Mouse (Mus musculus): ENCODE measurements around the gene Tmem87b. TPM values are rescaled to one million over a fixed set of nuclear protein-coding genes. Genes with fewer than 3 reads are reported as not detected.

Gene Tmem87b
- polyA plus RNA-seq, 1 experiment from 2014 or later = 37.6 TPM

GRCm38 (mm10) chr2:128823893-128824292, 6.0 kb downstream of the Tmem87b start:
- 91% methylated on average over 5 of the region's 5 CpGs for WGBS

GRCm38 (mm10) chr2:128827787-128828186, 9.9 kb downstream of the Tmem87b start:
- H3K27me3 ChIP-seq = no peaks in the 10 kb centered on the region
- H3K9ac ChIP-seq (replicated peaks) = no peak overlapping the region
- no peak overlapping the region for H3K4me2 ChIP-seq (replicated peaks)
- no peaks in the 10 kb centered on the region for H3K4me1 ChIP-seq (replicated peaks)
- peaks cover 54% of the 10 kb centered on the region for H3K36me3 ChIP-seq
- no peak for ATAC-seq
- WGBS = 97% methylated on average over 1 of the region's 1 CpGs
- no peaks in the 10 kb centered on the region for H3K9me3 ChIP-seq
- no peak overlapping the region for H3K27ac ChIP-seq
- H3K4me3 ChIP-seq (replicated peaks) = no peak overlapping the region

More at GRCm38 (mm10) chr2:128823893-128824292, 6.0 kb downstream of the Tmem87b start:
- Histone ChIP-seq H3K36me3 (peaks cover 26% of the 10 kb centered on the region), H3K27me3 (no peaks in the 10 kb centered on the region), H3K9me3 (no peaks in the 10 kb centered on the region), H3K4me2 (replicated peaks) (no peak overlapping the region), H3K4me3 (replicated peaks) (no peak overlapping the region), H3K9ac (replicated peaks) (no peak overlapping the region), H3K4me1 (replicated peaks) (peaks cover 20% of the 10 kb centered on the region), H3K27ac (no peak overlapping the region)
- no peak for ATAC-seq

GRCm38 (mm10) chr2:128832611-128833010, 14.7 kb downstream of the Tmem87b start:
- Histone ChIP-seq H3K9me3 (no peaks in the 10 kb centered on the region), H3K27ac (no peak overlapping the region), H3K4me1 (replicated peaks) (no peaks in the 10 kb centered on the region), H3K4me3 (replicated peaks) (no peak overlapping the region), H3K27me3 (no peaks in the 10 kb centered on the region), H3K4me2 (replicated peaks) (no peak overlapping the region), H3K36me3 (peaks cover 77% of the 10 kb centered on the region), H3K9ac (replicated peaks) (no peak overlapping the region)
- 95% methylated on average over 3 of the region's 3 CpGs for WGBS
- ATAC-seq = no peak

- Histone ChIP-seq H3K9me3 (no peaks in the 10 kb centered on the region), H3K9ac (replicated peaks) (no peak overlapping the region), H3K36me3 (peaks cover 81% of the 10 kb centered on the region), H3K4me2 (replicated peaks) (no peak overlapping the region), H3K4me1 (replicated peaks) (no peaks in the 10 kb centered on the region), H3K4me3 (replicated peaks) (no peak overlapping the region), H3K27ac (no peak overlapping the region), H3K27me3 (no peaks in the 10 kb centered on the region)
- no peak for ATAC-seq
- WGBS = 94% methylated on average over 2 of the region's 2 CpGs
These were observed 15.1 kb downstream of the Tmem87b start for GRCm38 (mm10) chr2:128833035-128833434.

GRCm38 (mm10) chr2:128833435-128833834, 15.5 kb downstream of the Tmem87b start:
- H3K4me3 ChIP-seq (replicated peaks) = no peak overlapping the region
- no peaks in the 10 kb centered on the region for H3K4me1 ChIP-seq (replicated peaks)
- 97% methylated on average over 2 of the region's 2 CpGs for WGBS
- H3K27me3 ChIP-seq = no peaks in the 10 kb centered on the region
- no peak for ATAC-seq
- H3K9me3 ChIP-seq = no peaks in the 10 kb centered on the region
- H3K9ac ChIP-seq (replicated peaks) = no peak overlapping the region
- H3K36me3 ChIP-seq = peaks cover 78% of the 10 kb centered on the region
- no peak overlapping the region for H3K27ac ChIP-seq
- no peak overlapping the region for H3K4me2 ChIP-seq (replicated peaks)

GRCm38 (mm10) chr2:128837531-128837930, 19.6 kb downstream of the Tmem87b start:
- H3K4me2 ChIP-seq (replicated peaks) = no peak overlapping the region
- no peak overlapping the region for H3K9ac ChIP-seq (replicated peaks)
- WGBS = 92% methylated on average over 8 of the region's 8 CpGs
- no peaks in the 10 kb centered on the region for H3K4me1 ChIP-seq (replicated peaks)
- no peaks in the 10 kb centered on the region for H3K27me3 ChIP-seq
- H3K9me3 ChIP-seq = no peaks in the 10 kb centered on the region
- ATAC-seq = no peak
- H3K4me3 ChIP-seq (replicated peaks) = no peak overlapping the region
- H3K27ac ChIP-seq = no peak overlapping the region
- H3K36me3 ChIP-seq = peaks cover 76% of the 10 kb centered on the region

GRCm38 (mm10) chr2:128838611-128839010, 20.7 kb downstream of the Tmem87b start:
- no peak overlapping the region for H3K4me2 ChIP-seq (replicated peaks)
- H3K9ac ChIP-seq (replicated peaks) = no peak overlapping the region
- no peak overlapping the region for H3K27ac ChIP-seq
- WGBS = 94% methylated on average over 3 of the region's 3 CpGs
- no peaks in the 10 kb centered on the region for H3K27me3 ChIP-seq
- no peaks in the 10 kb centered on the region for H3K9me3 ChIP-seq
- H3K4me3 ChIP-seq (replicated peaks) = no peak overlapping the region
- no peaks in the 10 kb centered on the region for H3K4me1 ChIP-seq (replicated peaks)
- H3K36me3 ChIP-seq = peaks cover 76% of the 10 kb centered on the region
- ATAC-seq = no peak

- no peak overlapping the region for H3K9ac ChIP-seq (replicated peaks)
- no peaks in the 10 kb centered on the region for H3K4me1 ChIP-seq (replicated peaks)
- H3K27me3 ChIP-seq = no peaks in the 10 kb centered on the region
- no peak overlapping the region for H3K4me3 ChIP-seq (replicated peaks)
- H3K4me2 ChIP-seq (replicated peaks) = no peak overlapping the region
- no peak overlapping the region for H3K27ac ChIP-seq
- no peaks in the 10 kb centered on the region for H3K9me3 ChIP-seq
- ATAC-seq = no peak
- 87% methylated on average over 2 of the region's 2 CpGs for WGBS
- peaks cover 73% of the 10 kb centered on the region for H3K36me3 ChIP-seq
These were observed 21.6 kb downstream of the Tmem87b start for GRCm38 (mm10) chr2:128839501-128839900.

GRCm38 (mm10) chr2:128842437-128842836, 24.5 kb downstream of the Tmem87b start:
- no peaks in the 10 kb centered on the region for H3K4me1 ChIP-seq (replicated peaks)
- no peak for ATAC-seq
- no peak overlapping the region for H3K4me3 ChIP-seq (replicated peaks)
- no peak overlapping the region for H3K27ac ChIP-seq
- no peak overlapping the region for H3K9ac ChIP-seq (replicated peaks)
- no peaks in the 10 kb centered on the region for H3K9me3 ChIP-seq
- no peaks in the 10 kb centered on the region for H3K27me3 ChIP-seq
- 93% methylated on average over 8 of the region's 8 CpGs for WGBS
- H3K4me2 ChIP-seq (replicated peaks) = no peak overlapping the region
- peaks cover 74% of the 10 kb centered on the region for H3K36me3 ChIP-seq

GRCm38 (mm10) chr2:128850036-128850435, 32.1 kb downstream of the Tmem87b start:
- Histone ChIP-seq H3K4me1 (replicated peaks) (no peaks in the 10 kb centered on the region), H3K27me3 (no peaks in the 10 kb centered on the region), H3K4me3 (replicated peaks) (no peak overlapping the region), H3K27ac (no peak overlapping the region), H3K4me2 (replicated peaks) (no peak overlapping the region), H3K9me3 (no peaks in the 10 kb centered on the region), H3K36me3 (peaks cover 82% of the 10 kb centered on the region), H3K9ac (replicated peaks) (no peak overlapping the region)
- WGBS = 94% methylated on average over 2 of the region's 2 CpGs
- ATAC-seq = no peak

GRCm38 (mm10) chr2:128856673-128857072, 38.8 kb downstream of the Tmem87b start:
- H3K9me3 ChIP-seq = no peaks in the 10 kb centered on the region
- no peak overlapping the region for H3K4me2 ChIP-seq (replicated peaks)
- H3K27ac ChIP-seq = no peak overlapping the region
- no peaks in the 10 kb centered on the region for H3K4me1 ChIP-seq (replicated peaks)
- WGBS = 87% methylated on average over 1 of the region's 1 CpGs
- peaks cover 20% of the 10 kb centered on the region for H3K36me3 ChIP-seq
- H3K4me3 ChIP-seq (replicated peaks) = no peak overlapping the region
- no peaks in the 10 kb centered on the region for H3K27me3 ChIP-seq
- no peak for ATAC-seq
- H3K9ac ChIP-seq (replicated peaks) = no peak overlapping the region

GRCm38 (mm10) chr2:128858962-128859361, 41.0 kb downstream of the Tmem87b start:
- peaks cover 6% of the 10 kb centered on the region for H3K4me1 ChIP-seq (replicated peaks)
- WGBS = 93% methylated on average over 6 of the region's 6 CpGs
- 0 out of 2 replicates have a peak, but pooled peaks cover 6% of the 10 kb centered on the region for H3K36me3 ChIP-seq
- H3K4me2 ChIP-seq (replicated peaks) = no peak overlapping the region
- H3K9me3 ChIP-seq = no peaks in the 10 kb centered on the region
- peaks cover 12% of the 10 kb centered on the region for H3K27me3 ChIP-seq
- H3K4me3 ChIP-seq (replicated peaks) = no peak overlapping the region
- no peak overlapping the region for H3K27ac ChIP-seq
- no peak overlapping the region for H3K9ac ChIP-seq (replicated peaks)
- ATAC-seq = no peak

- ATAC-seq = no peak
- H3K9me3 ChIP-seq = no peaks in the 10 kb centered on the region
- no peak overlapping the region for H3K9ac ChIP-seq (replicated peaks)
- H3K27me3 ChIP-seq = peaks cover 17% of the 10 kb centered on the region
- no peak overlapping the region for H3K27ac ChIP-seq
- H3K4me3 ChIP-seq (replicated peaks) = no peak overlapping the region
- WGBS = 82% methylated on average over 3 of the region's 3 CpGs
- no peak overlapping the region for H3K4me2 ChIP-seq (replicated peaks)
- H3K4me1 ChIP-seq (replicated peaks) = peaks cover 9% of the 10 kb centered on the region
- H3K36me3 ChIP-seq = no peaks in the 10 kb centered on the region
These were observed 41.9 kb downstream of the Tmem87b start for GRCm38 (mm10) chr2:128859861-128860260.

Data from midbrain, embryonic 13.5 days (tissue).